Mouse (Mus musculus): ENCODE measurements around the gene Amhr2.

The Amhr2 gene

DNA sequence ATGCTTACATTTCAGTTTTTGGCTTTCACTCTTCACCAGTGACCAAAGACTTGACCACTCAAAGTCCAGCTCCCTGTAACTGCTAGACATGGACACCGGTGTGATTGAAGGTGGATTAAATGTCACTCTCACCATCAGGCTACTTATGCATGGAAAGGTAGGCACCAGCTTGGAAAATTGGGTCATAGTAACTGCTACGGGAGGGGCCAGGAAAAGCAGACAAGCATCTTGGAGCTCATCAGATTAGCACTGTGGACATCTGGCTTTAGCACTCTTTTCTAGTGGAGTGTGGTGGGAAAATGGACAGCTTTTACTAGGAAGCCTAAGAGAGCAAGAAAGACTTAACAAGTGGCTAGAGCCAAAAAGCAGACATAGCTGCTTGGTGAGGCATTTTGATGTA lies 28.1 kb downstream of the Amhr2 start:
- no peak for DNase-seq

DNA sequence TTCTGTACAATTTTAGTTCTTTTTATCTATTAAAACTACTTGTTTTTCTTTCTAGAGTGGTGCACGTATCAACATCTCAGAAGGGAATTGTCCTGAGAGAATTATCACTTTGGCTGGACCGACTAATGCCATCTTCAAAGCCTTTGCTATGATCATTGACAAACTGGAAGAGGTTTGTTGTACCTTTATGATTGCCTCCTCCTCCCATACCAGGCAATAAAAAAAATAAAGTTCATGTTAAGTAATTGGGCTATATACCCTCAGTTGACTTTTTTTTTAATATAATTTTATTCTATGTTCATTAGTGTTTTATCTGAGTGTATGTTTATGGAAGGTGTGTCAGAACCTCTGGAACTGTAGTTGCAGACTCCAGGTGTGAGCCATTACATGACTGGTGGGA lies 29.4 kb downstream of the Amhr2 start:
- DNase-seq: no peak

DNA sequence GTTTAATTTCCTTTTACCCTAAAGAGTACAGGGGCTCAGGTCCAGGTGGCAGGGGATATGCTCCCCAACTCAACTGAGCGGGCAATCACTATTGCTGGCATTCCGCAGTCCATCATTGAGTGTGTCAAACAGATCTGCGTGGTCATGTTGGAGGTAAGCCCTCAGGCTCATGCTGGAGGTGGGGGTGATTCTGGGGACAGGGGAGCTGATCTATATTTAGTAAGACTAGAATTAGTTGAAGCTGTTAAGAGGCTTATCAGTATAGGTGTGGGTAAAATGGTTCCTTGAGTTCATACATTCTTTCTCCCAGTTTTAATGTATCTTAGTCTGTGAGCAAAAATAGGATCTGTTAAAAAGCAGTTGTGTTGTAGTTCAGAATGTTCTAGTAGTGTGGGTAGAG lies 38.0 kb downstream of the Amhr2 start:
- DNase-seq: no peak

DNA sequence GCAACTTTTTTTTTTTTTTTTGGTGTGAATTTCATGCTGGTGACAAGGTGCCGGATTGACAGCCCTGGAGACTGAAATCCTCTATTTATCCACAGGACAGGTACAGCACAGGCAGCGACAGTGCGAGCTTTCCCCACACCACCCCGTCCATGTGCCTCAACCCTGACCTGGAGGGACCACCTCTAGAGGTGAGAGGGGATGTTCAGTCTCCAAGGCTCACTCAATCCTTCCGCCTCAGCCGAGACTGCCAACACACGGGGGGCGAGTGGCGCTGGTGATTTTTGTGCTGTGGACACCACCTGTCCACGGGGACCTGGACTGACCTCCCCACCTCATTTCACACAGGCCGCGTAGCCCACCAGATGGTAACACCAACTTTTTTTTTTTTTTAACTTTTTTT lies 40.7 kb downstream of the Amhr2 start:
- DNase-seq: no peak

DNA sequence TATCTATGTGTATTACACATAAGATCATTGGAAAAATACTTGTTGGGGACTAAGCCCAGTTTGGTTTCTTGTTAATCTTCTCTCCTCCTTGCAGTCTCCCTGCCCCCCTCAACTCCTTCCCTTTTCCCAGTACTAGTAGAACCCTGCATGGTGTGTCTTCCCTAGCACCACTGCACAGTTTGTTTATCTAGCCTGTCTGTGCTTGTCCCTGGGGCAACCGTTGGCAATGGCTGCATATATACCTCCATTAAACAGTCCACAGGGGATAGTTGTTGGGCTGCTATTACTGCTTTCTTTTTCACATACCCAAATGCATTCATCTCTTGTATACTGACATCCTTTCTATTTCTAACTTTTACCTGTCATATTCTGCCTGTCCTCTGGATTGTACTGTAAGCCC lies 42.5 kb downstream of the Amhr2 start:
- no peak for DNase-seq

DNA sequence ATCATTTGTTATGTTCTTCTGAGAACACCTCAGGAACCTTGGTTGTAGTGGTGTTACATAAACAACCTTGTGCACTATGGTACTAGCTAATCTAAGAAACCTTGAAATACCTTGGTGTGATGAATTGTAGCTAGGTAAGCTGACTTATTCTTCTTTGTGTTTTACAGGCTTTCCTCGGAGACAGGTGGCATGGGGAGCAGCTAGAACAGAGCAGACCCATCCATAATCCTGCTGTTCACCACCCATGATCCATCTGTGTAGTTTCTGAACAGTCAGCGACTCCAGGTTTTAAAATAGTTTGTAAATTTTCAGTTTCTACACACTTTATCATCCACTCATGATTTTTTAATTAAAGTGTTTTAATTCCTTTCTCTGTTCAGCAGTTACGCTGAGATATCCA lies 53.2 kb downstream of the Amhr2 start:
- DNase-seq: no peak

DNA sequence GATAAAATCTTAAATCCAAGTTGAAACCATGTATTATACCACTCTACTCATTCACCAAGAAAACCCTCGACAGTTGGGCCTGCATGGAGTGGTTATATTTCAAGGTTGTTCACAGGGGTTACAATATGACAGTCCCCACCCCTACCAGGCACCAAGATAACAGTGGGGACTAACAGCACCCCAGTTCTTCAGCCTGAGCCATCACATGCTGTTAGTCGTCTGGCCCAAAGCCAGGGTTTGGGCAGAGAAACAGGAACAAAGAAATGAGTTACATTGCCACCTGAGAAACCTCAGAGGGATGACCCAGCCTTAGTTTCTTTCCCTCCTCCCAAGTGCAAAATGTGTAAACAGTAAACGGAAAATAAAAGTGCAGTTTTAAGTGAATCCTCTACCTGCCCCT lies 54.2 kb downstream of the Amhr2 start:
- peak in 1 of 2 experiments; percentile 31 for DNase-seq

DNA sequence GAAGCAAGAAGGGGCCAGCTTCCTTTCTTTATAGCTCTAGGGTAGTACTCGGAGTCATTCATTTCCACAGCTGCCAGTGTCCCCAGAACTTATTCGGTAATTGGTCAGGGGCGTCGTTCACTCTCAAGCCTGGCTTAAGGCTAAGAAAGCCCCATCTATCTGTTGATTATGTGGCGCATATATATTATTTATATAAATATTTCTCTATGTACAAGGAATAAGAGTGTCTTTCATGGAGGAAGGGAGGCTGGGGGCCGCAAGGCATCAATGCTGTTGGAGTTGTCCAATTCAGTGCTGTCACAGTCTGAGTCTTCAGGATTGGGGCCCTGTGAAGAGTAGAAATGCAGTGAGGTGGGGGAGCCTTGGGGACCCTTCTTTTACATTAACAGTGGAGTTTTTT lies 54.7 kb downstream of the Amhr2 start:
- no peak for DNase-seq

DNA sequence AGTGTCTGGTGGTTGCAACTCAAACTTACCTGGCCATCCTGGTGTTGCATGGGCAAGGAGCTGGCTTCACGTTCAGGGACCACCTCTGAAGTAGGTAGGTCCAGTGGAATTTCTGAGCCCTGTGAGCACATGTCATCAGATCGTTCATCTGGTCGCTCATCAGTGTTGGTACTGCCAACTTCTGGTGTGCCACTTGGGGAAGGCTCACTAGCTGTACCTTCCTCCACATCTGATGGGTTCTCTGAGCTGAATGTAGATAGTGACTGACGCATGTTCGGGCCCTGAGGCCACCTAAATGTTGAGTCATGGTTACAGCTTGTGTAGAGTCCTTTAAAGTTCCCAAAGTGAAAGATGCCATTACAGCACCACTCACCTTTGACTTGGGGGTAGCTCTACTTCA lies 55.3 kb downstream of the Amhr2 start:
- no peak for DNase-seq

DNA sequence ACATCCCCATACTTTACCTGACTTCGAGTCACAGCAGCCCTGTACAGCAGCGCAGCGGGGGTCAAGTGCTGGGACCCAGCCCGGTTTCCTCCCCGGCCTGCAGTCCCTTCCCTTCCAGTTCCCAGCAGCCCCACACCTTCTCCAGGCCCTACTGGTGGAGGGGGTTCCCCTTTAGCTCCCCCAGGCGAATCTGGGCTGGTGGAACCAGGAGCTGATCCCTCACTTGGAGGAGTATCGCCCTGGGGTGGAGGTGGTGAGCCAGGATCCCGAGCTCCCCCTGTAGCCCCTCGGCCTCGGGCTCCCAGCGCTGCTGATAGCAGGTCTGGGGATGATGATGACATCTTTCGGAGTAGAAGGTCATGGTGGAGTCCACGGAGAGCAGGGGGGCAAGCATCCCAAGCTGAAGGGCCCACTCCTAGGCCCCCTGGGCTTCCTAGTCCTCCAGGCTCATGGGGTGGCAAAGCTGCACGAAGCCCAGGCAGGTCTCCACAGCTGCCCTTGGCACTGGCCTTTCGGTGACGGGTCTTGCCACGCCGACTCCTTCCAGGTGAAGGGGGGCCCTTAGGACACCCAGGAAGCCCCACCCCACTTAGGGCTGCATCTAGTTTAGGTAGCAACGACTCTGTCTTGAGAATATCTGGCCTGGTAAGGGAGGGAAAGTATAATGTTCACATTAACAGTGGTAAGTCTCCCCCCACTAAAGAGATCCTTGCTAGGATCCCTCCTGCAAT lies 56.1 kb downstream of the Amhr2 start:
- no peak for DNase-seq

DNA sequence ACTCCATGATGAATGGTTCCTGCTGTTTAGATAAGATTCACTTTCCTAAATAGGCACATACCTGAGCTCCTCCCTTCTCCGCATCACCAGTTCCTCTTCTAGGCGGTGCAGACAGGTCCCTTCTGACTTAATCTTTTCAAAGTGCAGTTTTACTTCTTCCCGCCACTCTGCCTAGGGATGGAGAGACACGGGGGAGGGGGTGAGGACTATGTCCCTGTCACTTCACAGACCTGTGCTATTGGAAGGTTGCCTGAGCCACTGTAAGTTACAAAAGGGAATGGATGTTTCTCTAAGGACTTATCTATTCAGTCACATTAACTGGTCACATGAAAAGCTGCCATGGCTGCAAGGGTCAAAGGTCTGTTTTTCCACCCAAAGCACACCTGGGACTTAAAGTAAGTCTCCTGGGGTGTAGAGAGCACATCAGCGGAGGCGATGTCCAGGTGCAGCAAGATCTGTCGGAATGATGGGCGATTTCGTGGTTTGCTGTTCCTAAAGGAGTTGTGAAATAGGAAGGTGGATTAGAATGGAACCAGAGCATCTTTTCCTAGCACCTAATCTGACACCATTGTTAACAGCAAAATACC lies 57.2 kb downstream of the Amhr2 start:
- DNase-seq: no peak

DNA sequence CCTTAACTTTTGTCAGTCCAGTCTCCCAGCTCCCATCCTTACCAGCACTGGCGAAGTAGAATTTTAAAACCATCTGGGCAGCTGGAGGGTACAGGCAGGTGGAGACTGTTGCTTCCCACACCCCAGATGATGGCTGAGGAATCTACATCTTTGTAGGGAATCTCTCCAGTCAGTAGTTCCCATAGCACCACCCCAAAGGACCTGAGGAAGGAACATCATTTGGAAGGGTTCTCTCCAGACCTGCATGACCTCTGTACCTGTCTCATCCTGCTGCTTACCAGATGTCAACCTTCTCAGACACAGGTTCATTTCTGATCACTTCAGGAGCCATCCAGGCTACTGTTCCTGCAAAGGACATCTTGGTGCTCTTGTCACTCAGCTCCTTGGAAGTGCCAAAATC lies 58.3 kb downstream of the Amhr2 start, which contains the start of gene Gm10337:
TSS of gene Gm10337 (plus strand) at position 276 of the 400 bp plus-strand sequence.
- DNase-seq: no peak
